Mouse (Mus musculus) MEL (cell line): Measurements from ENCODE around the gene Vcp. TPM values are rescaled to one million over a fixed set of nuclear protein-coding genes. Genes with fewer than 3 reads are reported as not detected.

Experiments used
- DNase-seq: peaks from one replicate; pipeline ENCODE4 v3.0.0; 2011; ENCODE audit warnings: low read depth, low spot score
- H3K27ac ChIP-seq: 2 replicates; pipeline ENCODE4 v1.5.1; 2012; ENCODE audit warnings: low read depth, mild to moderate bottlenecking, control low read depth, low read length, moderate library complexity; ENCODE audit not compliant: control insufficient read depth
- H3K27me3 ChIP-seq, 2 experiments: fragments of 150-350 bp in 1 of 2; sonication (generic) in 1 of 2; 2 replicates each; pipeline ENCODE4 v1.6.1; 2012; ENCODE audit warnings: low read length in 2 of 2, mild to moderate bottlenecking in 2 of 2, improper control_type of control experiment in 1 of 2, moderate library complexity in 1 of 2; ENCODE audit not compliant: insufficient read depth in 2 of 2, control insufficient read depth in 1 of 2
- H3K36me3 ChIP-seq, 2 experiments: 2 replicates each; pipeline ENCODE4 v1.6.1; 2012 to 2014; ENCODE audit warnings: low read length in 2 of 2, improper control_type of control experiment in 1 of 2, inconsistent platforms in 1 of 2, mild to moderate bottlenecking in 1 of 2; ENCODE audit not compliant: insufficient read depth in 2 of 2, control insufficient read depth in 1 of 2
- H3K4me1 ChIP-seq, 2 experiments: fragments of 150-350 bp in 1 of 2; sonication (generic) in 1 of 2; 2 replicates each; pipeline ENCODE4 v1.6.1; 2012; ENCODE audit warnings: low read length in 2 of 2, improper control_type of control experiment in 1 of 2, mild to moderate bottlenecking in 1 of 2; ENCODE audit not compliant: insufficient read depth in 2 of 2, control insufficient read depth in 1 of 2
- H3K4me3 ChIP-seq, 2 experiments: fragments of 150-350 bp in 1 of 2; sonication (generic) in 1 of 2; 2 replicates each; pipeline ENCODE4 v1.5.1; 2012; ENCODE audit warnings: low read depth in 2 of 2, low read length in 2 of 2, mild to moderate bottlenecking in 2 of 2, moderate library complexity in 2 of 2, control low read depth in 1 of 2, improper control_type of control experiment in 1 of 2; ENCODE audit not compliant: control insufficient read depth in 1 of 2, insufficient read depth in 1 of 2
- H3K79me2 ChIP-seq: 2 replicates; pipeline ENCODE4 v1.6.1; 2012; ENCODE audit warnings: mild to moderate bottlenecking, low read length, moderate library complexity; ENCODE audit not compliant: control insufficient read depth, poor library complexity, insufficient read depth
- H3K9ac ChIP-seq: 2 replicates; pipeline ENCODE4 v1.6.1; 2012; ENCODE audit warnings: low read depth, mild to moderate bottlenecking, control low read depth, low read length, moderate library complexity; ENCODE audit not compliant: control insufficient read depth, poor library complexity, severe bottlenecking
- H3K9me3 ChIP-seq: fragments of 150-350 bp; sonication (generic); replicated peaks from 2 replicates; pipeline ENCODE4 v1.6.1; 2012; ENCODE audit warnings: mild to moderate bottlenecking, low read length, improper control_type of control experiment, moderate library complexity; ENCODE audit not compliant: insufficient read depth
- BHLHE40 ChIP-seq: IDR thresholded peaks from 2 replicates; pipeline ENCODE4 v1.6.1; 2012; ENCODE audit warnings: low read depth, mild to moderate bottlenecking, inconsistent platforms, low read length, improper control_type of control experiment, borderline replicate concordance
- CHD1 ChIP-seq: IDR thresholded peaks from 2 replicates; pipeline ENCODE4 v1.6.1; 2012; ENCODE audit warnings: low read depth, mild to moderate bottlenecking, inconsistent platforms, low read length, improper control_type of control experiment
- CHD2 ChIP-seq: IDR thresholded peaks from 2 replicates; pipeline ENCODE4 v1.6.1; 2011; ENCODE audit warnings: low read length, improper control_type of control experiment
- CTCF ChIP-seq, 3 experiments: IDR thresholded peaks in 2 of 3; conservative IDR thresholded peaks in 1 of 3; 2 replicates each; pipeline ENCODE4 v1.5.1; 2011 to 2012; ENCODE audit warnings: low read length in 3 of 3, low read depth in 2 of 3, mild to moderate bottlenecking in 2 of 3, improper control_type of control experiment in 1 of 3, inconsistent platforms in 1 of 3, mixed read lengths in 1 of 3, moderate library complexity in 1 of 3; ENCODE audit not compliant: control insufficient read depth in 1 of 3, insufficient read depth in 1 of 3, poor library complexity in 1 of 3, severe bottlenecking in 1 of 3
- E2F4 ChIP-seq: IDR thresholded peaks from 2 replicates; pipeline ENCODE4 v1.6.1; 2011; ENCODE audit warnings: low read depth, low read length, improper control_type of control experiment, borderline replicate concordance
- ETS1 ChIP-seq: IDR thresholded peaks from 2 replicates; pipeline ENCODE4 v1.6.1; 2012; ENCODE audit warnings: low read depth, mild to moderate bottlenecking, inconsistent platforms, low read length, improper control_type of control experiment, moderate library complexity
- GABPA ChIP-seq: IDR thresholded peaks from 2 replicates; pipeline ENCODE4 v1.6.1; 2012; ENCODE audit warnings: low read depth, mild to moderate bottlenecking, inconsistent platforms, low read length, improper control_type of control experiment, moderate library complexity
- JUND ChIP-seq: IDR thresholded peaks from 2 replicates; pipeline ENCODE4 v1.6.1; 2011; ENCODE audit warnings: low read depth, mild to moderate bottlenecking, improper control_type of control experiment, low read length
- MAZ ChIP-seq: IDR thresholded peaks from 2 replicates; pipeline ENCODE4 v1.6.1; 2012; ENCODE audit warnings: low read depth, mild to moderate bottlenecking, inconsistent platforms, low read length, improper control_type of control experiment
- MEF2A ChIP-seq: IDR thresholded peaks from 2 replicates; pipeline ENCODE4 v1.6.1; 2014; ENCODE audit warnings: low read depth, mild to moderate bottlenecking, inconsistent platforms, low read length, improper control_type of control experiment; ENCODE audit not compliant: poor library complexity, insufficient replicate concordance, severe bottlenecking; ENCODE audit errors: extremely low read depth
- MYB ChIP-seq: IDR thresholded peaks from 2 replicates; pipeline ENCODE4 v1.6.1; 2011; ENCODE audit warnings: mild to moderate bottlenecking, low read depth, low read length, improper control_type of control experiment
- NELFE ChIP-seq: IDR thresholded peaks from 2 replicates; pipeline ENCODE4 v1.6.1; 2011; ENCODE audit warnings: low read depth, low read length, improper control_type of control experiment
- POLR2AphosphoS5 ChIP-seq: IDR thresholded peaks from 2 replicates; pipeline ENCODE4 v1.6.1; 2012; ENCODE audit warnings: low read depth, borderline replicate concordance, mild to moderate bottlenecking, inconsistent platforms, low read length, moderate library complexity, mixed read lengths
- RAD21 ChIP-seq: IDR thresholded peaks from 2 replicates; pipeline ENCODE4 v1.6.1; 2011; ENCODE audit warnings: mild to moderate bottlenecking, low read depth, low read length, improper control_type of control experiment
- RCOR1 ChIP-seq: IDR thresholded peaks from 2 replicates; pipeline ENCODE4 v1.6.1; 2012; ENCODE audit warnings: low read depth, mild to moderate bottlenecking, inconsistent platforms, low read length, improper control_type of control experiment
- SIN3A ChIP-seq: IDR thresholded peaks from 2 replicates; pipeline ENCODE4 v1.6.1; 2012; ENCODE audit warnings: low read length, improper control_type of control experiment, inconsistent platforms
- SMC3 ChIP-seq: IDR thresholded peaks from 2 replicates; pipeline ENCODE4 v1.6.1; 2011; ENCODE audit warnings: low read depth, low read length, improper control_type of control experiment
- TAL1 ChIP-seq: IDR thresholded peaks from 2 replicates; pipeline ENCODE4 v1.6.1; 2012; ENCODE audit warnings: mild to moderate bottlenecking, inconsistent platforms, low read length, moderate library complexity, mixed read lengths
- TBP ChIP-seq: IDR thresholded peaks from 2 replicates; pipeline ENCODE4 v1.8.0; 2011; ENCODE audit warnings: low read depth, low read length, improper control_type of control experiment
- ZC3H11A ChIP-seq: IDR thresholded peaks from 2 replicates; pipeline ENCODE4 v1.6.1; 2012; ENCODE audit warnings: low read depth, mild to moderate bottlenecking, inconsistent platforms, low read length, improper control_type of control experiment
- ZKSCAN1 ChIP-seq: IDR thresholded peaks from 2 replicates; pipeline ENCODE4 v1.6.1; 2012; ENCODE audit warnings: low read depth, mild to moderate bottlenecking, inconsistent platforms, low read length, improper control_type of control experiment, moderate library complexity
- ZNF384 ChIP-seq: IDR thresholded peaks from 2 replicates; pipeline ENCODE4 v1.6.1; 2012; ENCODE audit warnings: low read depth, mild to moderate bottlenecking, inconsistent platforms, low read length, improper control_type of control experiment
- polyA plus RNA-seq, 2 experiments: library from polyadenylated mRNA; stranded (reverse) in 1 of 2; unstranded in 1 of 2; fragments of >175 nt in 1 of 2; fragments of >200 nt in 1 of 2; gene quantifications; 2 replicates each; pipeline versions ENCODE4 v1.2.1 to v1.2.4; 2012; ENCODE audit warnings: low replicate concordance in 2 of 2, low read depth in 1 of 2; ENCODE audit not compliant: insufficient read length in 2 of 2, insufficient read depth in 1 of 2, missing spikeins in 1 of 2
- total RNA-seq: library from RNA; depleted of rRNA; stranded (reverse); fragments of 300-350 nt; gene quantifications from 2 replicates; pipeline ENCODE4 v1.2.3, GENCODE M21; 2012

Gene Vcp
- total and polyA plus RNA-seq, 3 experiments, result 264 to 792 (median 420) TPM

- peaks cover 0 to 4% of the 10 kb centered on the region in 2 experiments; a peak in 2 of 4 replicates for H3K36me3 ChIP-seq
- H3K79me2 ChIP-seq, result no peaks in the 10 kb centered on the region; the same call in 1 of the 2 replicates
- TF ChIP-seq SIN3A (no peak), MAZ (peak; percentile 34; the same call in 1 of the 2 replicates), SMC3 (peak; percentile 75), MYB (no peak), CHD2 (no peak), JUND (no peak), RCOR1 (no peak), TAL1 (no peak), ZKSCAN1 (no peak), E2F4 (no peak), ZC3H11A (peak; percentile 33; the same call in 1 of the 2 replicates), POLR2AphosphoS5 (no peak), GABPA (no peak), ETS1 (no peak), ZNF384 (no peak), CTCF (IDR thresholded peaks at IDR 0.05 in 2 of 3, conservative IDR thresholded peaks at IDR 0.05 in 1 of 3; ENCODE audit: control insufficient read depth in 1 of 3, insufficient read depth in 1 of 3, low read depth in 2 of 3, low read length in 3 of 3, poor library complexity in 1 of 3, severe bottlenecking in 1 of 3) (peak; percentile 78 to 97 (median 87)), RAD21 (peak; percentile 56), BHLHE40 (no peak), MEF2A (no peak), TBP (no peak)
- H3K4me1 ChIP-seq, result peaks cover 0 to 2% of the 10 kb centered on the region in 2 experiments; a peak in 2 of 4 replicates
- no peak overlapping the region for H3K4me3 ChIP-seq
- H3K27me3 ChIP-seq, result no peaks in the 10 kb centered on the region
- peak overlapping the region; percentile 30; the same call in 1 of the 2 replicates for H3K9ac ChIP-seq
- H3K9me3 ChIP-seq, result no peaks in the 10 kb centered on the region
- H3K27ac ChIP-seq, result no peak overlapping the region
- peak; percentile 55 for DNase-seq
These were observed 46.0 kb downstream of the Vcp start for GRCm38 (mm10) chr4:42954297-42954696.

- no peaks in the 10 kb centered on the region for H3K27me3 ChIP-seq
- H3K4me3 ChIP-seq, result no peak overlapping the region
- H3K79me2 ChIP-seq, result no peaks in the 10 kb centered on the region; the same call in 1 of the 2 replicates
- no peak overlapping the region for H3K9ac ChIP-seq
- no peak for DNase-seq
- H3K36me3 ChIP-seq, result peaks cover 0 to 1% of the 10 kb centered on the region in 2 experiments; a peak in 2 of 4 replicates
- no peak overlapping the region for H3K27ac ChIP-seq
- no peak for TF ChIP-seq CHD1
- TF ChIP-seq NELFE, result no peak
- peaks cover 0 to 5% of the 10 kb centered on the region in 2 experiments; a peak in 1 of 4 replicates for H3K4me1 ChIP-seq
- H3K9me3 ChIP-seq, result no peaks in the 10 kb centered on the region
These were observed 46.7 kb downstream of the Vcp start for GRCm38 (mm10) chr4:42953435-42954094.
